Mouse (Mus musculus) neural tube, embryonic 14.5 days (tissue): ENCODE measurements around the gene Ppm1h. TPM values are rescaled to one million over a fixed set of nuclear protein-coding genes. Genes with fewer than 3 reads are reported as not detected.

Experiments used
- ATAC-seq: fragments of 200-750 bp; cut with Nextera tagmentation; 2 replicates; pipeline ENCODE4 v1.8.0; 2017; ENCODE audit warnings: low read depth, mild to moderate bottlenecking, moderate TSS enrichment, moderate library complexity
- H3K27ac ChIP-seq: fragments of 300-500 bp; sonication (generic); 2 replicates; pipeline ENCODE4 v1.5.1; 2014; ENCODE audit warnings: low read depth, mild to moderate bottlenecking, control low read depth, low read length, moderate library complexity, mixed read lengths
- H3K27me3 ChIP-seq: fragments of 300-500 bp; sonication (generic); 2 replicates; pipeline ENCODE4 v1.6.1; 2014; ENCODE audit warnings: low read length; ENCODE audit not compliant: control insufficient read depth, insufficient read depth
- H3K36me3 ChIP-seq: fragments of 300-500 bp; sonication (generic); 2 replicates; pipeline ENCODE4 v1.6.1; 2014; ENCODE audit warnings: low read length, mixed read lengths; ENCODE audit not compliant: control insufficient read depth, insufficient read depth
- H3K4me1 ChIP-seq: fragments of 300-500 bp; sonication (generic); 2 replicates; pipeline ENCODE4 v1.6.1; 2014; ENCODE audit warnings: low read length; ENCODE audit not compliant: control insufficient read depth, insufficient read depth
- H3K4me2 ChIP-seq: fragments of 300-500 bp; sonication (generic); 2 replicates; pipeline ENCODE4 v1.6.1; 2014; ENCODE audit warnings: mild to moderate bottlenecking, low read depth, low read length, control low read depth
- H3K4me3 ChIP-seq: fragments of 300-500 bp; sonication (generic); 2 replicates; pipeline ENCODE4 v1.5.1; 2014; ENCODE audit warnings: low read depth, low read length, control low read depth, mixed read lengths
- H3K9ac ChIP-seq: fragments of 300-500 bp; sonication (generic); replicated peaks from 2 replicates; pipeline ENCODE4 v1.6.1; 2014; ENCODE audit warnings: low read depth, mild to moderate bottlenecking, control low read depth, low read length, mixed read lengths
- H3K9me3 ChIP-seq: fragments of 300-500 bp; sonication (generic); 2 replicates; pipeline ENCODE4 v1.6.1; 2016; ENCODE audit warnings: low read length; ENCODE audit not compliant: control insufficient read depth
- WGBS: fragments of 180-500 bp; shearing (Covaris S2); extraction: QIAGEN DNeasy Blood & Tissue Kit; methylation state at CpG from one replicate; pipeline ENCODE4 v1.1.7; 2014; 5-methylcytosine and 5-hydroxymethylcytosine counted together
- polyA plus RNA-seq: library from polyadenylated mRNA; unstranded; fragments of >200 nt; fragmentation: Nextera tagmentation; extraction: Ambion mirVana; gene quantifications from 2 replicates; pipeline ENCODE4 v1.2.1, GENCODE M21; 2014

The Ppm1h gene
- polyA plus RNA-seq, 1 experiment from 2014 or later: 41.5 TPM

GRCm38 (mm10) chr10:122716286-122716685, 37.7 kb downstream of the Ppm1h start:
- Histone ChIP-seq H3K27ac (no peak overlapping the region), H3K4me2 (no peak overlapping the region; the same call in 1 of the 2 replicates), H3K27me3 (no peaks in the 10 kb centered on the region), H3K9ac (no peak overlapping the region; the same call in 1 of the 2 replicates), H3K36me3 (no peaks in the 10 kb centered on the region), H3K4me3 (no peak overlapping the region), H3K4me1 (peaks cover 24% of the 10 kb centered on the region), H3K9me3 (no peaks in the 10 kb centered on the region)
- WGBS: 30% methylated on average over 8 of the region's 8 CpGs
- peak; percentile 29; the same call in 1 of the 2 replicates for ATAC-seq

DNA sequence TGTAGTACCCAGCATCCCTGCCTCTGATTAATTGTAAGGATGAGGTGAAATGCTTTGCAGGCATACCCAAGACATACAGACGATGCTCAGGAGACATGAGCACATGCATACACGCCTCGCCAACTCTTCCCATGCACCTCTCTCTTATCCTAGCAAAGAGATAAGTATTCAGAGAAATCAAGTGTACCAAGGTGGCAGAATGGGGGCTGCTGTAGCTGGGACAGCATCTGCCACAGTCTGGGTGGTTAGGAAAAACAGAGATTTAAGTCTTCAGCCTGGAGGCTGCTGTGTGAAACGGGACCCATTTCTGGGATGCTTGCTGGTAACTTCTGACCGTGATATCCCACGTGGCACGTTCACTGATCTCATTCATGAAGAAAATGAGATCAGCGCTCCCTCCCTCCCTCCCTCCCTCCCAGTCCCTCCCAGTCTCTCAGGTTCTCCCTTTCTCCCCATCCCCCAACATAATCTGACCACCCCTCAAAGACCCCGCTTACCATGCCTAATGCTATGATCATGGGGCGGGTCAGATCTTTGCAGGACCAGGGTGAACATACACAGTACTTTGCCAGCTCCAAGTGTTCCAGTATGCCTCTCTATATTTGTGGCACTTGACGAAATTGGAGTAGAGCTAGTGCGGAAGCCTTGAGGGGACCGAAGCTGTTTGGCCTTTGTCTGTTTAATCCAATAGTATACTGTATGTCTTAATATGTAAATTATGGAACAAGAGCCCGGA, 38.3 kb downstream of the Ppm1h start:
- Histone ChIP-seq H3K27me3 (no peaks in the 10 kb centered on the region), H3K4me2 (no peak overlapping the region), H3K36me3 (no peaks in the 10 kb centered on the region), H3K9me3 (no peaks in the 10 kb centered on the region), H3K4me3 (no peak overlapping the region), H3K27ac (no peak overlapping the region), H3K4me1 (peaks cover 18% of the 10 kb centered on the region), H3K9ac (no peak overlapping the region; the same call in 1 of the 2 replicates)
- ATAC-seq: 0 out of 2 replicates have a peak, but pooled peaks have one; percentile 14
- WGBS: 67% methylated on average over 14 of the region's 14 CpGs

GRCm38 (mm10) chr10:122717754-122718415, 39.3 kb downstream of the Ppm1h start:
- Histone ChIP-seq H3K9ac (no peak overlapping the region), H3K4me2 (no peak overlapping the region), H3K36me3 (no peaks in the 10 kb centered on the region), H3K4me1 (peaks cover 16% of the 10 kb centered on the region), H3K9me3 (no peaks in the 10 kb centered on the region), H3K27me3 (no peaks in the 10 kb centered on the region), H3K27ac (no peak overlapping the region), H3K4me3 (no peak overlapping the region)
- 73% methylated on average over 14 of the region's 14 CpGs for WGBS
- ATAC-seq: no peak

GRCm38 (mm10) chr10:122718951-122719350, 40.4 kb downstream of the Ppm1h start:
- H3K9ac ChIP-seq: no peak overlapping the region
- no peak overlapping the region for H3K4me3 ChIP-seq
- ATAC-seq: no peak
- H3K27ac ChIP-seq: no peak overlapping the region
- no peaks in the 10 kb centered on the region for H3K9me3 ChIP-seq
- H3K4me2 ChIP-seq: no peak overlapping the region
- WGBS: 88% methylated on average over 6 of the region's 7 CpGs
- peaks cover 16% of the 10 kb centered on the region for H3K4me1 ChIP-seq
- no peaks in the 10 kb centered on the region for H3K36me3 ChIP-seq
- no peaks in the 10 kb centered on the region for H3K27me3 ChIP-seq

- no peaks in the 10 kb centered on the region for H3K36me3 ChIP-seq
- no peaks in the 10 kb centered on the region for H3K27me3 ChIP-seq
- H3K9ac ChIP-seq: no peak overlapping the region
- ATAC-seq: no peak
- no peak overlapping the region for H3K27ac ChIP-seq
- no peaks in the 10 kb centered on the region for H3K9me3 ChIP-seq
- no peaks in the 10 kb centered on the region for H3K4me1 ChIP-seq
- WGBS: 82% methylated on average over 6 of the region's 6 CpGs
- H3K4me2 ChIP-seq: no peak overlapping the region
- no peak overlapping the region for H3K4me3 ChIP-seq
Observed at GRCm38 (mm10) chr10:122722111-122722510, 43.5 kb downstream of the Ppm1h start.

DNA sequence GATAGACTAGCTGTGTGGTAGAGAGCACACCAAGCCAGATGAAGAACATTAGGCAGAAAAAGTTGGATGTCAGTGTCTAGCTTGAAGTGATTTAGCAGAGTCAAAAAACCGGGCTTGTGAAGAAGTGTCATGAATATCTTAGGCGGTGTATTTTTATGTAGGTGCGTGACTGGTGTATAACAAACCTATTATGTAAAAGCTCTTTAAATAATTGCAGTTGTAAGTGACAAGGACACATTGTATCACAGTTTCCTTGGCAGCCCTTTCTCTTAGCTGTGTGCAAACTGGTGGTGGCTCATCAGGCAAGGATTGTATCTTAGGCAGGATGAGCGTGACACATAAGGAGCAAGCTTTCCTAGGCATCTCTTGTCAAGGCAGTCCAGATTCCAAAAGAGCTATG, 46.1 kb downstream of the Ppm1h start:
- H3K27me3 ChIP-seq: no peaks in the 10 kb centered on the region
- no peak overlapping the region for H3K9ac ChIP-seq
- no peak overlapping the region for H3K4me2 ChIP-seq
- no peaks in the 10 kb centered on the region for H3K4me1 ChIP-seq
- no peak overlapping the region for H3K27ac ChIP-seq
- no peaks in the 10 kb centered on the region for H3K36me3 ChIP-seq
- no peak overlapping the region for H3K4me3 ChIP-seq
- no peaks in the 10 kb centered on the region for H3K9me3 ChIP-seq
- ATAC-seq: no peak
- 85% methylated on average over 4 of the region's 4 CpGs for WGBS

DNA sequence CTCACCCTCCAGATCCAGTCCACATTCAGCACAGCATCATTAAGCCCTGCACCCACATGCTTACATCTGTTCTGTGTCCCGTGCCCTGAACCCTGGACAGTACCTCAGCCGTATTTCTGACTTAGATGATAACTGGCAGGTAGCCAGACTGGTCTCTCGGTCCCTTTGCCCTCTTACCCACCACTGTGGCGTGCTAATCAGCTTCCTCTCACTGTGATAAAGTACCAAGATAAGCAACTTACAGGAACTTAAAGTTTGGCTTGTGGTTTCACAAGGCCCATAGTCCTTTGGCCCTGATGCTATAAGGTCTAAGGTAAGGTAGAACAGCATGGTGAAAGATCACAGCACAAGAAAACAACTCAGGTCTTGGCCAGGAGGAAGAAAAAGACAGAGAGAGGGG, 48.7 kb downstream of the Ppm1h start:
- Histone ChIP-seq H3K9ac (no peak overlapping the region), H3K4me1 (no peaks in the 10 kb centered on the region), H3K27ac (no peak overlapping the region), H3K36me3 (no peaks in the 10 kb centered on the region), H3K27me3 (no peaks in the 10 kb centered on the region), H3K4me2 (no peak overlapping the region), H3K4me3 (no peak overlapping the region), H3K9me3 (no peaks in the 10 kb centered on the region)
- no peak for ATAC-seq
- 78% methylated on average over 4 of the region's 4 CpGs for WGBS

DNA sequence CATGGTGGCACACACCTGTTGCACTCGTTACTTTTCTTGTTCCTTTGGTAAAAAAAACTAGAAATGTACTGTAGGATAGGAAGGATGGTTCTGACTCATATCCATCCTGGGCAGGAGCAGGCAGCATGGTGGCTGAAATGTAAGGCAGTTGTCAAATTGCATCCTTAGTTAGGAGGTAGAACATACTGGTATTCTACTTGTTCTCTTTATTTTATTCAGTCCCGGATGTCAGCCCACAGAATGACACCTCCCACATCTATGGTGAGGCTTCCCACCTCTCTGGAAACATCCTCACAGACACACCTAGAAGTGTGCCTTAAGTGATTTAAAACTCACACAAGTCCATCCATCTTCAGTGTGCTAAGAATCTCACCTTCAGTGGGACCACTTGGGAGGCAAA, 49.6 kb downstream of the Ppm1h start:
- no peak for ATAC-seq
- WGBS: 92% methylated on average over 2 of the region's 2 CpGs
- Histone ChIP-seq H3K4me2 (no peak overlapping the region), H3K27ac (no peak overlapping the region), H3K4me1 (no peaks in the 10 kb centered on the region), H3K27me3 (no peaks in the 10 kb centered on the region), H3K4me3 (no peak overlapping the region), H3K9ac (no peak overlapping the region), H3K9me3 (no peaks in the 10 kb centered on the region), H3K36me3 (no peaks in the 10 kb centered on the region)

DNA sequence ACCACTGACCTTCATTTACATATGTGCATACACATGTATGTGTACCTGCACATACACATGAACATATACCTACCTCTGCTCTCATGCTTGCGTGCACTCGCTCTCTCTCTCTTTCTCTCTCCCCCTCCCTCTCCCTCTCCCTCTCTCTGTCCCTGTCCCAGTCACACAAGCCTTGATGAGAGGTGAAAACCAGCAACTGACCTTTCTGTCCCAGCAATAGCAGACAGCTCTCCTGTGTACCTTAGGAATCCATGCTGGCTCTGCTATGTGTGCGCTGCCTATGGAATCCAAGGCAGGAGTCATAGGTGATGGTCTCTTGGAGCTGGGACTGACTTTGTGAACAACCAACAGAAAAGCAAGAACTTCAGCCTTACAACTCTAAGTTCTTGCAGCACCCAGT, 53.6 kb downstream of the Ppm1h start:
- Histone ChIP-seq H3K36me3 (no peaks in the 10 kb centered on the region), H3K4me1 (no peaks in the 10 kb centered on the region), H3K4me3 (no peak overlapping the region), H3K27ac (no peak overlapping the region), H3K9ac (no peak overlapping the region), H3K9me3 (no peaks in the 10 kb centered on the region), H3K4me2 (no peak overlapping the region), H3K27me3 (no peaks in the 10 kb centered on the region)
- no peak for ATAC-seq
- WGBS: 96% methylated on average over 3 of the region's 3 CpGs
